Mouse (Mus musculus) thymus, adult 2 months (tissue): ENCODE measurements around the gene Xrcc3.

Experiments used
- CTCF ChIP-seq: fragments of 200-500 bp; IDR thresholded peaks from 2 replicates; pipeline ENCODE4 v1.5.1; 2012; ENCODE audit warnings: mild to moderate bottlenecking, control low read depth, low read length, moderate library complexity, borderline replicate concordance; ENCODE audit not compliant: control insufficient read depth, poor library complexity, insufficient read depth; ENCODE audit errors: extremely low read depth
- POLR2A ChIP-seq: fragments of 200-500 bp; IDR thresholded peaks from 2 replicates; pipeline ENCODE4 v1.6.1; 2012; ENCODE audit warnings: mild to moderate bottlenecking, low read length, control low read depth, moderate library complexity; ENCODE audit not compliant: control insufficient read depth, poor library complexity, insufficient read depth; ENCODE audit errors: extremely low read depth

DNA sequence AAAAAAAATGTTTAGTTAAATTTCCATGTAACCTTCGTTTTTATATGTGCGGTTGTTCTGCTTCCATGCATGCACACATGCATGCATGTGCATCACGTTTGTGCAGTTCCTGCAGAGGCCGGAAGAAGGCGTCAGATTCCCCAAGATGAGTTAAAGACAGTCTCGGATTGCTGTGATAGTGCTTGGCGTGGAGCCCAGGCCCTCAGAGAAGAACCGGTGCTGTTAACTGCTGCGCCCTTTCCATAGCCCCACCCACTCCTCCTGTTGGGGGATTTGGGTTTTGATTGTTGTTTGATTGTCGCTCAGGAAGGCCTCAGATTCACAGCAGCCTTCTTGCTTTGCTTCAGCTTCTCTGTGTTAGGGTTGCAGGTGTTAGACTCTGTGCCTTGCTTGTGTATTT is 44.4 kb downstream of the Xrcc3 start:
- TF ChIP-seq CTCF, result no peak
- TF ChIP-seq POLR2A, result no peak
